Mouse (Mus musculus) ES-E14 (cell line): Measurements from ENCODE around the gene Orm2.

ENCODE experiments used
- CHD2 ChIP-seq: IDR thresholded peaks from 2 replicates; pipeline ENCODE4 v1.6.1; 2014; ENCODE audit warnings: mild to moderate bottlenecking, low read depth, low read length, inconsistent platforms
- ZNF384 ChIP-seq: IDR thresholded peaks from 2 replicates; pipeline ENCODE4 v1.6.1; 2012; ENCODE audit warnings: low read depth, low read length, inconsistent platforms

GRCm38 (mm10) chr4:63405051-63405450, 42.8 kb downstream of the Orm2 start:
- TF ChIP-seq ZNF384 (no peak), CHD2 (no peak)
